Mouse (Mus musculus) kidney, postnatal 0 days (tissue): ENCODE results near the gene Abhd13. TPM values are rescaled to one million over a fixed set of nuclear protein-coding genes. Genes with fewer than 3 reads are reported as not detected.

Experiments used
- ATAC-seq: fragments of 200-750 bp; cut with Nextera tagmentation; replicated peaks from 2 replicates; pipeline ENCODE4 v1.8.0; 2017; ENCODE audit warnings: low read depth, moderate number of reproducible peaks, moderate TSS enrichment, moderate library complexity; ENCODE audit not compliant: low FRiP score
- DNase-seq: peaks from one replicate; pipeline ENCODE4 v3.0.0-alpha.2; 2016; ENCODE audit warnings: low spot score
- H3K27ac ChIP-seq: fragments of 300-500 bp; sonication (generic); 2 replicates; pipeline ENCODE4 v1.5.1; 2014; ENCODE audit warnings: mild to moderate bottlenecking
- H3K27me3 ChIP-seq: fragments of 300-500 bp; sonication (generic); 2 replicates; pipeline ENCODE4 v1.6.1; 2014; ENCODE audit warnings: low read length, mixed read lengths; ENCODE audit not compliant: insufficient read depth
- H3K36me3 ChIP-seq: fragments of 300-500 bp; sonication (generic); 2 replicates; pipeline ENCODE4 v1.6.1; 2014; ENCODE audit warnings: low read length, mixed read lengths; ENCODE audit not compliant: insufficient read depth
- H3K4me1 ChIP-seq: fragments of 300-500 bp; sonication (generic); replicated peaks from 2 replicates; pipeline ENCODE4 v1.6.1; 2014; ENCODE audit warnings: antibody characterized with exemption, low read length, mixed read lengths; ENCODE audit not compliant: insufficient read depth
- H3K4me2 ChIP-seq: fragments of 300-500 bp; sonication (generic); 2 replicates; pipeline ENCODE4 v1.6.1; 2014; ENCODE audit warnings: mild to moderate bottlenecking, low read length, moderate library complexity, mixed read lengths
- H3K4me3 ChIP-seq: fragments of 300-500 bp; sonication (generic); replicated peaks from 2 replicates; pipeline ENCODE4 v1.5.1; 2014; ENCODE audit warnings: low read depth, low read length
- H3K9ac ChIP-seq: fragments of 300-500 bp; sonication (generic); 2 replicates; pipeline ENCODE4 v1.6.1; 2014; ENCODE audit warnings: low read depth, low read length
- H3K9me3 ChIP-seq: fragments of 300-500 bp; sonication (generic); replicated peaks from 2 replicates; pipeline ENCODE4 v1.6.1; 2016; ENCODE audit warnings: low read length, inconsistent platforms, mixed read lengths
- CTCF ChIP-seq: IDR thresholded peaks from 2 replicates; pipeline ENCODE4 v1.5.1; 2016; ENCODE audit warnings: antibody characterized with exemption, low read depth, mild to moderate bottlenecking, moderate library complexity
- WGBS: fragments of 180-500 bp; shearing (Covaris S2); extraction: QIAGEN DNeasy Blood & Tissue Kit; methylation state at CpG from one replicate; pipeline ENCODE4 v1.1.7; 2014; 5-methylcytosine and 5-hydroxymethylcytosine counted together
- polyA plus RNA-seq: library from polyadenylated mRNA; unstranded; fragments of >200 nt; fragmentation: Nextera tagmentation; extraction: Ambion mirVana; gene quantifications from 2 replicates; pipeline ENCODE4 v1.2.1, GENCODE M21; 2015

Abhd13 gene
- 16.3 and 18.1 TPM in 2 replicates for polyA plus RNA-seq

DNA sequence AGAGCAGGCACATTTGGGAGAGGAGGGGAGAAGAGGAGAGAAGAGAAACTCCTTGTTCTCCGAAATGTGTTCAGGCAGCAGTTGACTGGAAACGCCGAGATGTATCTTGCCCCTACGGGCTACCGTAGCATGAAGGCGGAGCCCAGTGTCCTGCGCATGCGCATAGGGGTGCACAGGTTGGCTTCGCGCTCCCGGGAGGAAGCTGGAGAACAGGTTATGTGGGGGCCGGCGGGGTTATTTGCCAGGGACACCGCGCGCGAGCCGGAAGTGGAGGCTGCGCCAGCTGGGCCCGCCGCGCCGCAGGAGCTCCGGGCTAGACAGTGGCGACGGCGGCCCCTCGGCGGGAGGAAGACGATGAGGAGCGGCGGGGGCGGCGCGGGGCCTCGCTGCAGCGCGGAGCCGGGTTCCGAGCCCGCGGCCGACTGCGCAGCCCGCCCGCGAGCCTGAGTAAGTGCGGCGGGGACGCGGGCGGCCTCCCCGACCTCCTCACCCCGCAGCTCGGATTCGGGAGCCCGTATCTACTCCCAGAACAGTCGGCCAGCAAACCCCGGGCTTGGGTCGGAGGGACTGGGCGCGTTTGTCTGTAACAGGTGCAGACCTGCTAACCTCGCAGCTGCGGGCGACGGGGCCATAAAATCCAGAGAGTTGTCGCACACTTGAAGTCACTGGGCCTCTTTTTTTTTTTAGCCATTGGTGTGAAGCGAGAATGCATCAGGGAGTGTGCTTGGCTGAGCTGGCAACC is at the start of gene Abhd13, which contains the start of gene Lig4:
TSS of gene Abhd13 (plus strand) at position 135 of the 742 bp plus-strand sequence.
TSS of gene Lig4 (minus strand) at position 114 of the 742 bp plus-strand sequence.
- Histone ChIP-seq H3K36me3 (0 out of 2 replicates have a peak, but pooled peaks cover 6% of the 10 kb centered on the region), H3K27ac (peak within 1 kb of the TSS; percentile 94), H3K27me3 (no peaks in the 10 kb centered on the region), H3K4me2 (peak within 1 kb of the TSS; percentile 58), H3K9ac (peak within 1 kb of the TSS; percentile 94), H3K4me1 (peaks cover 17% of the 10 kb centered on the region), H3K9me3 (no peaks in the 10 kb centered on the region), H3K4me3 (peak within 1 kb of the TSS; percentile 95)
- under 1% methylated on average over 67 of the region's 68 CpGs for WGBS
- DNase-seq (peak; percentile 97), ATAC-seq (peak; percentile 84)
- no peak for TF ChIP-seq CTCF

DNA sequence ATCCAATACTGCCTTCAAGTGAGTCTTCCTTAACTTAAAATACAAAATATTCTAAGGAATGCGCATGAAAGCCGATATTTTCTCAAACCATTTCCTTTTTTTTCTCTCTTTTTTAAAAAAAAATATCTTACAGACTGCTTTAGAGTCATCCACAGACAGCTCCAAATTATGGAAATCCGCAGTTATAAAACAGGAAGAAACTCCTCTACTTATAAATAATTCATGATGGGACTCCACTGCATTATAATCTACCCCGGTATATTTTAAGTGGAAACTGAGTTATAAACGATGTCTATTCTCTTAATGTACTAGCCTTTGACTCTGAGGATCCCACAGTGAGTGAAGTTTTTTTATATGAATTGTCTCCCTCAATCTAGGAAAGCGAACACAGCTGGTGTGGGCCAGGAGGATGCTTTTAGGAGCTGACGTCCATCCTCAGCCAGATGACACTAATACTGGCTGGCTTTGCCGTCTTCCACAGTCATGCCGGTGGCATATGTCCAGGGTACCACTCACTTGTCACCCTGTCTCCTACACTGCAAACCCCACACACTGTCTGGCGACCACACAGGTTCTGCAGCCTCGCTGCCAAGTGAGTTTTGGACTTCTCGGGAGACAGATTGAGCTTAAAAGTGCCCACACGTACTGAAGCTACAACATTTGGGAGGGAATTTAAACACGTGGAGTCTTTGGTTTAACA is 47.6 kb upstream of the Abhd13 start:
- ATAC-seq = no peak
- WGBS = 78% methylated on average over 14 of the region's 14 CpGs
- H3K36me3 ChIP-seq = no peaks in the 10 kb centered on the region
- DNase-seq = no peak
- no peak for TF ChIP-seq CTCF
- H3K4me1 ChIP-seq = no peaks in the 10 kb centered on the region
- no peak overlapping the region for H3K27ac ChIP-seq
- no peak overlapping the region for H3K4me3 ChIP-seq
- no peaks in the 10 kb centered on the region for H3K9me3 ChIP-seq
- no peak overlapping the region for H3K4me2 ChIP-seq
- H3K27me3 ChIP-seq = no peaks in the 10 kb centered on the region
- no peak overlapping the region for H3K9ac ChIP-seq

DNA sequence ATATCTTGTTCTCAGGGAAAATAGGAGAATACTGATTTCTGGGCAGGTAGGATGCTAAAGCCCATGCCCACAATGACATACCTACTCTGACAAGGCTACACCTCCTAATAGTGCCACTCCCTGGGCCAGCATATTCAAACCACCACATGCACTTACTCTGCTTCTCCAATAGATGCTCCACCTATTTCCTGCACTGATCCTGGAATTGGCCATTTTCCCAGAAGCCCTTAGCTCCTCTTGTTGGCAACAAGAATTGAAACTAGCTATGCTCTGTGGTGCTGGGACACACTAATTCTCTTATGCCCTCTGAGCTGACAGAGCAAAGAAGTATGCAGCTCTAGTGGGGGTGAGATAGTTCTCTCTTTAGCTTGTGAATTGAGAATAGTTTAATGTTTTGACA is 44.8 kb upstream of the Abhd13 start:
- H3K9ac ChIP-seq = no peak overlapping the region
- H3K27ac ChIP-seq = no peak overlapping the region
- ATAC-seq (no peak), DNase-seq (no peak)
- H3K4me2 ChIP-seq = no peak overlapping the region
- no peaks in the 10 kb centered on the region for H3K4me1 ChIP-seq
- H3K4me3 ChIP-seq = no peak overlapping the region
- no peak for TF ChIP-seq CTCF
- no peaks in the 10 kb centered on the region for H3K9me3 ChIP-seq
- no peaks in the 10 kb centered on the region for H3K36me3 ChIP-seq
- no peaks in the 10 kb centered on the region for H3K27me3 ChIP-seq

DNA sequence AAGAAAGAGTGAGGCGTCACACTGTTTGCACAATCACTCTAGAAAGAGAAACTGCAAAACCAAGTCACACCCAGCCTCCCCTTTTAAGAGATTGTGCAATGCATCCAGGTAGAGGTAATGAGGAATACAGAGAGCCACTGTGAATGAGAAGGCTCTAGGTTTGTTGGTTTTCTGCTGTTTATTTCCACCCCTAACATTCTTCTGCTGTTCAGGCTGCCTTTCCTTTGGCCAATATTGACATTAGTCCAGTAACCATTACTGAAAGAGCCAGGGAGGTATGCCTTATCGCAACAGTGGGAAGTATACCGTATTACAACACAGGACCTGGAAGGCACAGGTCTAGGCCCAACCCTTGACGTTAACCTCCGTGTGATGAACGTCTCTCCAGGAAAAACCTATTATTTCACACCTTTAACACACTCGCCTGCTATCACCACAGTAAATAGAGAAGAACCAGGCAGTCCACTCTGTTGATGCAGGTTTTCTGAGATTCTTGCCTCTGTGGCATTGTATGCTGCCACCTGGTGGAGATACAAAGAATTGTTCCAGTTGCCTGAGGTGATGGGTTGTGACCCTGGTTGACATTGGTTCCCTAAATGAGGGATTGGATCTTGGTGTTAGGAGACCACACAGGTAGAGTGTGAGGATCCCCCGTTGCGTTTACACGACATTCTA is 42.5 kb upstream of the Abhd13 start:
- Histone ChIP-seq H3K9me3 (no peaks in the 10 kb centered on the region), H3K4me3 (no peak overlapping the region), H3K36me3 (no peaks in the 10 kb centered on the region), H3K9ac (no peak overlapping the region), H3K4me1 (no peaks in the 10 kb centered on the region), H3K27me3 (no peaks in the 10 kb centered on the region), H3K4me2 (no peak overlapping the region), H3K27ac (no peak overlapping the region)
- 34% methylated on average over 10 of the region's 10 CpGs for WGBS
- peak; percentile 91 for TF ChIP-seq CTCF
- DNase-seq (peak; percentile 73), ATAC-seq (no peak)

DNA sequence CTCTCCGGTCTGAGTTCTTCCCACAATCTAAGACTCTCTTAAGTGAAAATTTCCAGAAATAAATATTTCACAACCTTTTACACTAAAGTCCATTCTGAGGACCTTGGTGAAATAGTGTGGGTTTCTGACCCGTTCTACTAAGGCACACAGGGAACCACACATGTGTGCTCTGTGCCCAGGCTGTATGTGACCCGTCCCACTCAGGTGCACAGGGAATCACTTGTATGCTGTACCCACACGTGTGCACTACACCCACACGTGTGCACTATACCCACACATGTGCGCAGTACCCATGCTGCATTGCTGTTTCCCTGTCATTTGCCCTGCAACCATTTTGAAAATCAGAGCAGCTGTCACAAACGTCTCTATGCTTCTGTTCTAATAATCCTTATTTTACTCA is 41.9 kb upstream of the Abhd13 start:
- no peaks in the 10 kb centered on the region for H3K9me3 ChIP-seq
- DNase-seq (no peak), ATAC-seq (no peak)
- H3K9ac ChIP-seq = no peak overlapping the region
- H3K27ac ChIP-seq = no peak overlapping the region
- no peak for TF ChIP-seq CTCF
- WGBS = 70% methylated on average over 7 of the region's 7 CpGs
- no peak overlapping the region for H3K4me2 ChIP-seq
- no peaks in the 10 kb centered on the region for H3K27me3 ChIP-seq
- no peaks in the 10 kb centered on the region for H3K36me3 ChIP-seq
- H3K4me3 ChIP-seq = no peak overlapping the region
- no peaks in the 10 kb centered on the region for H3K4me1 ChIP-seq

DNA sequence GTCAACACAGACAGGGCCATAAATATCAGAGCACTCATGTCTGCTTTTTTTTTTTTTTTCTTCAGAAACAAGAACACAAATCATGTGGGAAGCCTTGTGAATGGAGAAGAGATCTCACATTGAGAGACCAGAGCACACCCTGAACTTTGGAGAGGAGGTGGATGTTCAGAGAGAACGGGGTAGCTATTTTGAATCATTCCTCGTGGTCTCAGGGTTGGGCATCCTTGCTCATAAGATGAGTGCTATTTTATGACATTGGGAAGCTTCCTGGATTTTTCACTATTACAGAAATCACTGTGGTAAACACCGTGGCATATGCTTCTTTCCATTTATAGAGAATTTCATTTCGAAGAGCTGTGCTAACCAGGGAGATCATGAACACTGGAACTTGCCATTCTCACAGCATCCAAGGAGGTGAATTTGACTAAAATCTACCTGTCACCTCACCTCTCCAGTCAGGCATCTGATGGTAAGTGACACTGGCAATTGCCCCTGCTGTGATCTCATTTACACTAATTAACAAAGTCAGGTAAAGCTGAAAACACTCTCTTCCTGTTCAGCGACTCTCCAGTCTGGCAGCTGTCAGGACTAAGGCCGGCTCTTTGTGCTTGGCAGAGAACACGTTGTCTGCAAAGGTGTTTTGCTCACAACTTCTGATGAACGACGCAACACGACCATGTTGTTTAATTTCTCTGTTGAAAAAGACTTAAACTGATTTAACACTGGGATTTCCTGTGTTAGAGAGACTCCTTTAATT is 28.2 kb upstream of the Abhd13 start:
- DNase-seq (no peak), ATAC-seq (no peak)
- Histone ChIP-seq H3K9me3 (no peaks in the 10 kb centered on the region), H3K4me1 (no peaks in the 10 kb centered on the region), H3K36me3 (no peaks in the 10 kb centered on the region), H3K4me3 (no peak overlapping the region), H3K27ac (no peak overlapping the region), H3K27me3 (no peaks in the 10 kb centered on the region), H3K9ac (no peak overlapping the region), H3K4me2 (no peak overlapping the region)
- no peak for TF ChIP-seq CTCF
- 61% methylated on average over 10 of the region's 10 CpGs for WGBS
